Mouse (Mus musculus): ENCODE data around the gene Glipr1l1.
"Not testable (repeated sequence)": the region's sequence is repeated elsewhere in the genome, so short reads cannot be mapped to it uniquely, and the experiment has no call there.

Glipr1l1 gene

GRCm38 (mm10) chr10:112059702-112060582, at the start of gene Glipr1l1:
TSS of gene Glipr1l1 (plus strand) at chr10:112060189.
- peak; percentile 60 for DNase-seq (ENCODE audit: inconsistent ontology term)

GRCm38 (mm10) chr10:112023585-112023984, 36.4 kb upstream of the Glipr1l1 start:
- DNase-seq (ENCODE audit: inconsistent ontology term), result no peak

GRCm38 (mm10) chr10:112028689-112029088, 31.3 kb upstream of the Glipr1l1 start:
- DNase-seq (ENCODE audit: inconsistent ontology term), result not testable (repeated sequence)

DNA sequence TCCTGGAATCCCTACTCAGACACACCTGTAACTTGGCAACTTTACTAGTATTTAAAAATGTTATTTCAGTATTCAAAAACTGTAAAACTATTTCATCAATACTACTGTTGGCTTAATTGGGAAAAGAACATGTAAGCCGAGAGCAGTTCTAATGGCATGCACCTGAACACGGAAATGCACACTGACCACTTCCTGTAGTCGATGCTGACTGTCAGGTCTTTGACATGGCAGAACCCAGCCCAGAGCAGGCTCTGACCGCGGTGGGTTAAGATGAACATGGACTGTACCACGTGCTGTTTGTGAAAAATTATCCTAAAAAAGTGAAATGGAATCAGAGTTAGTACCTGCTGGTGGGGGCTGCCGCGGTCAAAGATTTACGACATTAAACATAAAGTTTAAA, 16.5 kb upstream of the Glipr1l1 start:
- DNase-seq (ENCODE audit: inconsistent ontology term), result not testable (repeated sequence)

- DNase-seq (ENCODE audit: inconsistent ontology term), result not testable (repeated sequence)
These were observed 15.7 kb upstream of the Glipr1l1 start for GRCm38 (mm10) chr10:112044283-112044682.

DNA sequence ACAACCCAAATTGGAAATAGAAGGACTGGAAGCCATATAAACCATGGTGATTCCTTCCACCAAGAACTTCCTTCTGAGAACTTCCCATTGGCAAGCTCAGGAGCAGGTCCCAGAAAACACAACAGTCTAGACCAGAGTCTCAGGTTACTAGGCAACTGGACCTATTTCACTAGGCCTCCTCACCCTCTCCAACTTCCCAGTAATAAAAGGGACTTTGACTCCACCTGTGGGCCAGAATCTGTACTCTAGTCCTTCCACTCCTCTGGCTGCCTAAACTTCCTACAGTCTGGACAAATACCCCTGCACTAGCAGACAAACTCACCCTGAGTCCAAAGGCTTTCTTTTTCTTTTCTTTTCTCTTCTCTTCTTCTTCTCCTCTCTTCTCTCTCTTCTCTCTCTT, 8.8 kb upstream of the Glipr1l1 start:
- no peak for DNase-seq (ENCODE audit: inconsistent ontology term)

DNA sequence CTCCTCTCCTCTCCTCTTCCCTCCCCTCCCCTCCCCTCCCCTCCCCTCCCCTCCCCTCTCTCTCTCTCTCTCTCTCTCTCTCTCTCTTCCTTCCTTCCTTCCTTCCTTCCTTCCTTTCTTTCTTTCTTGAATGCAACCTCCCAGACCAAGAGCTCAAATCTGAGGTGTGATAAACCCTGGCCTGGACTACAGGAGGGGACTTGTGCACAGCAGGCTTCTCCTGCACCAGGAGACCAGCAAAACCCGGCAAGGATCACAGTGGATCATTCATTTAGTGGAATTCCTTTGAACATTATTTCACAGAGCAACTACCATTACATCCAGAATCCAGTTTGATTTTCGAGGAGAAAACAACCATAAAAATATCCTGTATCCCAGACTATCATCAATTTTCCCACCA, 8.0 kb upstream of the Glipr1l1 start:
- not testable (repeated sequence) for DNase-seq (ENCODE audit: inconsistent ontology term)

DNA sequence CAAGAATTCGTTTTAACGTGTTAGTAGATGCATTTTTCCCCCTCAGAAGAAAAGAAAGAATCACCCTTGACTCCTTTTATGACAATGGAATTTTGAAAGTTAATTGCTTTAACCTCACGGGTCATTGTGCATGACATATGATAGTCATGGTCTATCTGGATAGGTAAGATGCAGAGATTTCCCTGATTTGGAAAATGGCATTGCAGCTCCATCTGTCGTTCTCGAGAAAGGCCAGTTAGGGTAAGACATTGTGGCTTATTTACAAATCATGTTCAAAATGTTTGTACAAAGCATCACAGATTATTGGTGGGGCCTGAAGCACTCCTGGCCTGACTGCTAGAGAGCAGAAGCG, 570 bp downstream of the Glipr1l1 start:
- not testable (repeated sequence) for DNase-seq (ENCODE audit: inconsistent ontology term)

DNA sequence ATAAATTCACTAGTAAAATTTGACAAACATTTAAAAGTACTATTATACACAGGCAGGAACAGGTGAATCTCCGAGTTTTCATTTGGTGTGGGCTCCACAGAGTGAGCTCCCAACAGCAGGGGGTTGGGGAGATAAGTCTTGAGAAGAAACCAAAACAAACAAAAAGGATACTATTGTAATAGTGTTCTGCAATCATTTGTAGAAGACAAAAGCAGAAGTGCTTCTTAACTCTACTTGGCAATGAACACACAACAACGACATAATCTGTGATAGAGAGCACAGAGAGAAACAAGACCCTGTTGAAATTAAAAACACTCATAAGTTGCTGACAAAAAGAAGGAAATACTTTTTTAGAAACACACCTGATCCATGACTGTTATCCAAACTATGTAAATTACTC, 20.1 kb downstream of the Glipr1l1 start:
- no peak for DNase-seq (ENCODE audit: inconsistent ontology term)

DNA sequence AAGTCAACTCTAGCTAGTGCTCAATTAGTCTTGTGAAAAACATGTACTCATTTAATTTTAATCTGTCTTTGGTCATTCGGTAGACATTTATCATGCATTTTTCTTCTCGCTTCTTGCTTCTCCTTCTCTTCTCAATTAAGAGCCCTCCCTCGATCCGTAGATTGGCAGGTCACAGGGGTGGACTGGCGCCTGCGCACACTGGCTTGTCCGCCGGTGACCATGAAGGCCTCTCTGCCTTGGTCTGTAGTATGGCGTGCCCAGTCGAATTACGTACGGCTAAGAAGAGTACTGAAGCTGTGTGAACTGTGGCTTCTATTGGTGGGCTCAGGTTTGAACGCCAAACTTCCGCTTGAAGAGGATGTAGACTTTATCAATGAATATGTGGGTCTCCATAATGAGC, 23.2 kb downstream of the Glipr1l1 start, which contains the start of gene Glipr1l2:
Gene Glipr1l2, plus strand, starts transcription at position 198 of the 400 bp plus-strand sequence.
- DNase-seq (ENCODE audit: inconsistent ontology term), result no peak

DNA sequence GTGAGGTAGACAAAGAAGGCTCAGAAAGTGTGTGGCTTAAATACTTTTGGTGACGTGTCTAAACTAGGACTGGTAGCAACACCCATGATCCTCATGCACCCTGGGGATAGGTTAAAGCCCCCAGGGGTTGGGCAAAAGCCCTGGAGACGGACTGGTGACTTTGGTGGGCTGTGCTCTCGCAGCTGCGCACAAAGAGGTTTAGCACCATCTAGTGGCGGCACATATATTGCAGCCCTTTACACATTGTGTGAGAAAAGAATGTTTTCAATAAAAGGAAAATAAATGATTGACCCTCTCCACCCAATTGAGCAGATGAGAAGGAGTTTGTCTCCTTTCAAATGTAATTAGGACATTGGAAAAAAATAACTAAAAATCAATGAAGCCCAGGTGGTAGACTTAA, 45.8 kb downstream of the Glipr1l1 start:
- not testable (repeated sequence) for DNase-seq (ENCODE audit: inconsistent ontology term)

DNA sequence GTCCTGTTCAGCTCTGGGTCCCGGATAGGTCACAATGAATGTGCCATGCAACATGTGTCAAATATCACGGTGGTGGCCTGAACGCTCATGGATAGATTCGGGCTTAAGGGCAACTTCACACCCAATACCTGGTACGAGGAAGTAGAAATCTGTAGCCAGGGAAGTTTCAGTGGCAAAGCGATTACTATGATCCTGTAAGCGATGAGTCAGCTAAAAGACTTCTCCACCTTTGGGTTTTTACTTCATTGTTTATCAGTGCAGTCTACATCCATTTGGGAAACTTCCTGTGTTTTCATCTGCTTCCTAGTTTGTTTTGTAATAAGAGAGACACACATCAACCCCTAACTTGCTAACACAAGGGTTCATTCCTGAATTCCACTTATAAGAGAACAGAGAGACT, 50.4 kb downstream of the Glipr1l1 start:
- DNase-seq (ENCODE audit: inconsistent ontology term), result no peak

DNA sequence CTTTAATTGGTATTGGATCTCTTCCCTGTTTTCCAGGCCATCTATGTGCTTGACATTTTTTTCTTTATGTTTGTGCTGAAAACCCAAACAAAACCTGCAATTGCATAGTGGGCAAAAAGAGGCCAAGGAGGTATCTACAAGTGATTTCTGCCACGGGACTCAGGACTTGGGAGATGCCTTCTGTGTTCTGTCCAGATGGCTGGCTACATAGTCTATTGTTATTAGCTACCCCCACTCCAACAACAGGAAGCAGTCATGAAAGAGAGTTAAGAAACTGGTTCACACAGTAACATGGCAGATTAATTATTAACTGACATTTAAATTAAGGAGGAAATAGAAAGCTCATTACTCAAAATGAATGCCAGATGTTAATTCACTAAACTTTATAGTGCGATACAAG, 65.1 kb downstream of the Glipr1l1 start:
- DNase-seq (ENCODE audit: inconsistent ontology term), result not testable (repeated sequence)

GRCm38 (mm10) chr10:112127682-112128230, 67.8 kb downstream of the Glipr1l1 start:
- DNase-seq (ENCODE audit: inconsistent ontology term), result not testable (repeated sequence)

Data from Muller cell, postnatal 12 days (primary cell).